Mouse (Mus musculus) layer of hippocampus, postnatal 14 days (tissue): Measurements from ENCODE around the gene Mgat5b. TPM values are rescaled to one million over a fixed set of nuclear protein-coding genes. Genes with fewer than 3 reads are reported as not detected.

Source experiments
- DNase-seq, 2 experiments: peaks; one replicate each; pipeline ENCODE4 v3.0.0; 2021 to 2022; ENCODE audit warnings: low spot score in 2 of 2, mixed read lengths in 1 of 2
- total RNA-seq, 2 experiments: library from RNA; stranded (reverse); gene quantifications; 2 replicates each; pipeline ENCODE4 v1.2.3; 2021

The Mgat5b gene
- total RNA-seq, 2 experiments from 2014 or later = 44.1 to 44.5 TPM

DNA sequence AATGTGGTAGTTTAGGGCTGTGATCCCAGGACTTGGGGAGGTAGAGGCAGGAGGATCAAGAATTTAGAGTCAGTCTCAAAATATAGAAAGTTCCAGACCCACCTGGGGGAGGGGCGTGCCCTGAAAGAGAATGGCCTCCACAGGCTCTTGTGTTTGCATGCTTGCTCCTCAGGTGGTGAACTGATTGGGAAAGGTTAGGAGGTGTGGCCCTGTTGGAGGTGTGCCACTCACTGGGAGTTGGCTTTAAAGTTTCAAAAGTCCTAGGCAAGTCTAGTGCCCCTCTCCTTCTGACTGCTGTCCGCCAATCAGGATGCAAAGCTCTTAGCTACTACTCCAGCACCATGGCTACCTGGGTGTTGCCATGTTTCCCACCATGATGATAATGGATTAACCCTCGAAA lies 3.4 kb upstream of the Mgat5b start:
- no peak for DNase-seq

DNA sequence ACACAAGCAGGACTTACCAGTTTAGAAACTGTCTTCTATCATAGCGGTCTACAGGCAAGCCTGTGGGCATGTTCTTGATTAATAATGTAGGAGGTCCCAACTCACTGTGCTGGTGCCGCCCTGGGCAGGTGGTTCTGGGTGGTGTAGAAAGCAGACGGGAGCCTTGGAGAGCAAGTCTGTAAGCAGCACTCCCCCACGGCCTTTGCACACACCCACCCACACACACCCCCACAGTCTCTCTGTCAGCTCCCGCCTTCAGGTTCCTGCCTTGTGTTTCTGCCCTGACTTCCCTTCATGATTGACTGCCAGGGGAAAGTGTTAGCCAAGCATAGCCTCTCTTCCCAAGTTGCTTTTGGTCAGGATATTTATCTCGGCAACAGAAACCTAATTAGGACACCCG lies 1.3 kb upstream of the Mgat5b start:
- no peak for DNase-seq

DNA sequence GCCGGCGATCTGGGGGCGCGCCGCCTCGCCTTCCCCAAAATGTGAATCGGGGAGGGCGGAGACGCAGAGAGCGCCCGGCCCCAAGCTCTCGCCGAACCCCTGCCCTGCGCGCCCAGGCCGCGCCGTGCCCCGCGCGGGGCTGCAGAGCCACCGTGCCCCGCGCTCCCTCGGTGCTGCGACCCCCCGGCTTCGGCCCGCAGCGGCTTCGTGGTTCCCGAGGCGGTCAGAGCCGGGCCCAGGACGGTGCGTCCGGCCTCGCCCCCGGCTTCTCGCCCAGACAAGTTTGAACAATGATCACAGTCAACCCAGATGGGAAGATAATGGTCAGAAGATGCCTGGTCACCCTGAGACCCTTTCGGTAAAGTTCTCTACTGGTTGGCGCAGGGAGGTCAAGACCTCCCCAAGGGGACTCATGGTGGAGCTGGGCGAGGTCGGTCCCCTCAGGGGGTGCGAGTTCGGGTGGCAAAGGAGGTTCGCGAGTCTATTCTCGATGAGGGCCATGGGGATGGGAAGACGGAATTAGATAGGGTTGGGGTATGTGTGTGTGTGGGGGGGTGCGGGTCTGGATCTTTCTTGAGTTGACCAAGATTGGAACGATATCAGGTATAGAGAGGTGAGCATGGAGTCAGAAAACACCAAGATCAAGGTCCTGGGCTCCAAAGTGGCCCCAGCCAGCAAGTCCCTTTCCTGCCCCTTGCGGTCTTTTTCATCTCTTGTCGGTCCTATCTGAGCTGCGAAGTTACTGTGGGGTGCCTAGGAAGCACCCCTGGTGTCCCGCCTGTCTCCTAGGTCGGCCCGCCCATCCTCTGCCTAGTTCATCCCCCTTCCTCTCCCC lies 740 bp downstream of the Mgat5b start:
- no peak for DNase-seq

DNA sequence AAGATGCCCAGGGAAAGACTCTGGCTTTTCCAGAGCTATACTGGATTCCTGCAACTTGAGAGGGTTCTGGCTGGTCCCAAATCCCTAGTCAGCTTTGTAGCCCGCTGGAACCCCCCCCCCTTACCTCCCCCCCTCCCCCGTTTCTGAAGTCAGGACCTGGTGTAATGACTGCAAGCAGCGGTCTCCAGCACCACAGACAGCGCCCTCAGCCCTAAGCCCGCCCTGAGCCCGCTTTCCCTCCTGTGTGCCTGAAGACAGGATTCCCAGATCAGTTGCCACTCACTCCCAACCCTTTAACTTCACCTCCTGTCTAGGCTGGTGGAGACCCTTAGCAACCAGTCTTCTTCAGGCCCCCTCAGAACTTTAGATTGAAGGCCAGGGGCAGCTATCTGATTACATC lies 2.1 kb downstream of the Mgat5b start:
- no peak for DNase-seq

DNA sequence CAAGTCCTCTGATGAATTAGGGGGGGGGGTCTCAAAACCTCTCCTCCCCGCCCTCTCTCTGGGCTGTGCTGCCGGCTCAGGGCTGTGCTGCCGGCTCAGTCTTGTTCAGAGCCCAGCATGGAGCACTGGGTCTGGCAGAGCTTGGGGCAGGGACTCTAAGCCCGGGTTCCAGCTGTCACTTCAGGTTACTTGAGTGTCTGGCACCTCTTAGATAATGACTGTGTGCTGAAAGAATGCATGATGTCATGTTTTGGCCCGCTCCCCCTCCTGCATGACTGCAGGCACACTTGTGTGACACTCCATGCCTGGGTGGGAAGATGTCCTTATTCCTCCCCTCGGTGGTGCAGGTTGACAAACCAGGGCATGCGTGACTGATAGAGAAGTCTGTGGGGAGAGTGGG lies 3.4 kb downstream of the Mgat5b start:
- DNase-seq = no peak

DNA sequence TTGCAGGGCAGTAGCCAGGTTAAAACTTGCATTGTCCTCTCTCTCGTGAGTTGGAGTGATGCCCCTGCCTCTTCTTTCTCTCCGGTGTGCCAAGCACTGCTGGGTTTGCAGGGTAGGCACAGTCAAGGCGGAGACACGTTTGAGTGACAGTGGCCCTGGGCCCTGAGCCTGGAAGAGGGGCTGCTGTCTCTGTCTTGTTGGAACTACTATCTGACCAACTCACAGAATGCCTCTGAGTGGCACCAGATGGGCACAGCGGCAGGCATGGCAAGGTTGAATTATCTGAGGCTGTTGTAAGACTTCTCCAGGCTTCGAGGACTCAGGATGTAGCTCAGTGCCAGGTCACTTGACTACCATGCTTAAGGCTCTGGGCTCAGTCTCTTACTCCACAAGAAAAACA lies 9.4 kb downstream of the Mgat5b start:
- no peak for DNase-seq

DNA sequence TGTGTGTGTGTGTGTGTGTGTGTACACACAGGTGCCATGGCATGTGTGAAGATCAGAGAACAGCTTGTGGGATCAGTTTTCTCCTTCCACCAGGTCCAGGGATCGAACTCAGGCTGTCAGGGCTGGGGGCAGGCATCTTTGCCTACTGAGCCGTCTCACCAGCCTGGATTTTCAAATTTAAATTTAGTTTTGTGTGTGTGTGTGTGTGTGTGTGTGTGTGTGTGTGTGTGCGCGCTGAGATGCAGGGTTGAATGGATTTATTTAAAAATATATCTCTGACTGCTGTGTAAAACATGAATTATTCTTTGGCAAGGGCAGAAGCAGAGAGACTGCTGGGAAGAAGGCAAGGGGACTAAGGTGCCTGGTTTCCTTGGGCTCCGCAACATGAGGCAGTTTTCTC lies 16.2 kb downstream of the Mgat5b start:
- DNase-seq = no peak

DNA sequence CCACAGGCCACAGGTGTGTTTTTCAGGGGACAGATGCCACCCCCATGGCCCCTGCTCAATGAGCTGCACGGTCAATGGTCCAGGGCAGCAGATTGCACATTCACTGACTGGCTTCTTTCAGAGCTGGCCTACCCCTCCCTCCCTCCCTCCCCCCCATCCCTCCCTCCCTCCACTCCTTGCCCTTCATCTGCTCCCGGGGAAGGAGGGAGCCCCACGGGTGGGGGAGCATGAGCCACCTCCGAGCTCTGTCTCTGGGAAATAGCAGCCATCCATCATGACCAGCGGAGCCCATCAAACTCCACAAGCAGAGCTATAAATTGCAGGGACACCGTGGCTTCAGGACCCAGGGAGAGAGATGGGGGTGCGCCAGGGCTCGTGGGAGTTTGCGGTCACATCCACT lies 16.7 kb downstream of the Mgat5b start:
- no peak for DNase-seq

DNA sequence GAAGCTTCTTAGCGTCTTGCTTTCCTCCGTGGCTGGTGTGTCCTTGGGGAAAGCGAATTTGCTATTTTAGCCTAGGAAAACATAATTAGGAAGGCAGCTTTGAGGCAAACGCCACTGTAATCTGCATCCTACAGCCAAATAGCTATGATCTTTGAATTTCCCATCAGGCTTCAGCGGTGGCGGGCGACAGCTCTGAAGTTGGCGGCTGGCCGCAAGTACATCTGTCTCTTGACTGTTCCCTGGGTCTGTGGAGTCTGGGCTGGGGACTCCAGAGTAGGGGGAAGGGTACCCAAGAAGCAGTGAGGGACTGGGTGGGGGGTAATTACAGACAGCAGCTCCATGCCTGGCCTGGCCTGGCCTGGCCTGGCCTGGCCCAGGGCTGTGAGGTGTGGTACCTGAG lies 17.3 kb downstream of the Mgat5b start:
- no peak for DNase-seq

DNA sequence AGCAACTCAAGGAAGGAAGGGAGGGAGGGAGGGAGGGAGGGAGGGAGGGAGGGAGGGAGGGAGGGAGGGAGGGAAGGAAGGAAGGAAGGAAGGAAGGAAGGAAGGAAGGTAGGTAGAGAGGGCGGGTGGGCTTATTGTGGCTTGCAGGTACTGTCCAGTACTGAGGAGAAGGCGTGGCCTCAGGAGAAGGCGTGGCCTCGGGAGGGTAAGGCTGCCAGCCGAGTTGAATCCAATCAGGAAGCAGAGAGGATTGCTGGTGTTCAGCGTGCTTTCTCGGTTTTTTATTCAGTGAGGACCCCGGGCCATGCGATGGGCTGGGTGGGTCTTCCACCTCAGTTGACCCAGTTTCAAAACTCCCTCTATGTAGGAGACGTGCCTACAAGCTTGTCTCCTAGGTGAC lies 18.5 kb downstream of the Mgat5b start:
- DNase-seq = no peak

DNA sequence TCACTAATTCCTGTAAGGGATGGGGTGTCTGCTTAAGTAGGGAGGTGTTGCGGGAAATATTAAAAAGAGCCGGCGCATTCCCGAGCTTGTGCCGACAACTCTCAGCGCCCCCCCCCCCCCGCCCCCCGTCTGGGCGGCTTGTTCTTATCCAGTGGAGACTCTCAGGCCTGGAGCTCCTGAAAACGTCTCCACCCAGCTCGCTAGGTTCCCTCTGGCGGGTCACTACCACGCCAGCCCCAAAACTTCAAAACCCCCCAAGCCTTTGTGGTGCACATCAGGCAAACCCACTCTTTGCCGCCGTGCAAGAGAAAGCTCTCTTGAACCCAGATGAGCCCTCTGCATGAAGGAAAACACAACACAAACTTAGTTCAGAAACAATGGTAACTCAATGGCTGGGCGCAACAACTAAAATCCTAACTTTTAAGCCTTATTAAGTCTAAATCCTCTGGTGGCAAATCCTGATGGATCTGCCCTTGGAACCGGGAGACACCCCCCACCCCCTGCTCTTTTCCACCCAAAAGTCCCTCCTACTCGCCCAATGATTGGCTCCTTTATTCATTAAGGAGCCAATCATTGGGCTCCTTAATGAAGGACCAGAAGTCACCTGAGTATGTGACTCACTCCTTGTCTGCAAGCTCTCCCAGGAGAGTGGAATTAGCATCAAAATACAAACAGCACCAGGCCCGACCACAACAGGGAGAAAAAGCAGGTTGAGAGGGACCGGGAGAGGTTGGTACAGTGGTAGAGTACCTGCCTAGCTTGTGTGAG lies 21.6 kb downstream of the Mgat5b start:
- DNase-seq = no peak

DNA sequence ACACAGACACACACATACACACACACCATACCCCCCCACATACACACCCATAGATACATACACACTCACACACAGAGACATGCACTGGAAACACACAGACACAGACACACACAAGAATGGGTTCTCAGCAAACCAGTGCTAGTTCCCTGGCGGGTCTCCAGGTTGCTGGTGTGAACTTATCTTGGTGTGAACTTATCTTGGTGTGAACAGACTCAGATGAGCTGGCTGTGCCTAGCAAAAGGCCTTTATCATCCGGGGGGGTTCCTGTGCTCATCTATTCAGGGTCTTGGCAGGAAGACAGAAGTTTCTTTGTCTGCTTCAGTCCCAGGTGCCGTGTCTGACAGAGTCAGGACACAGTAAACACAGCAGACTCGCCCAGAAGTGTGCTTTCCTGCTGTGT lies 25.7 kb downstream of the Mgat5b start:
- DNase-seq = no peak

DNA sequence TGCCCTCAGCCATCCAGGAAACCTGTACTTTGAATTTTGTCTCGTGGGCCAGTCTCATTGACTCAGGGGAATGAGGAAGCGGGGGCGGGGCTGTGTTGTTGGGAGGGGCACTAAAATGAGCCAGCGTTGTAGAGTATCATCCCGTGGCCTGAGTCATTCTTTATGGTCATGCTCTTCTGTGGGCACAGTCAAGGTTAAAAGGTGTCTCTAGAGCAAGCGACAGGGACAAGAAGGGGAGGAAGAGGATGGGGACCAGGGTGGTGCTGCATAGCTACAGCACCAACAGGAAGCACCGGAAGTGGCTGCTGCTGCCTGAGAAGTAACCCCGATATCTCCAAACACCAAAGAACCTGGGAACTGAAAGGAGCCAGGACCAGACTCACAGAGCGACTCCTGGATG lies 31.2 kb downstream of the Mgat5b start:
- no peak for DNase-seq

DNA sequence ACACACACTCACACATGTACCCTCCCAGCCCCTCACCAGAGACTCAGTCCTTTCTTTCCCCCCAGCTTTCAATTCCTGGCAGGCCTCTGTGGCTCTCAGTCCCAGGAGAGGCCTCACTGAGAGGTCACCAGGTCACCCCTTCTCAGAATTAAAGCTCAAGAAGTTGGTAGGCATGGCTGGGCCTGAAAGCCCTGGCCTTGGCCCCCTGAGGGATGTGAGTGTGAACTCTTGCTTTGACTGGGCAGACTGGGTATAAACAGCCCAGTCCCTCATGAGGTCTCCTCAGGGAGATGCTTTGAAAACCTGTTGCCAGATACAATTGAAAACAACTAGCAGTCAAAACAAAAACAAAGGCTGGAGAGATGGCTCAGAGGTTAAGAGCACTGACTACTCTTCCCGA lies 32.8 kb downstream of the Mgat5b start:
- DNase-seq = no peak

DNA sequence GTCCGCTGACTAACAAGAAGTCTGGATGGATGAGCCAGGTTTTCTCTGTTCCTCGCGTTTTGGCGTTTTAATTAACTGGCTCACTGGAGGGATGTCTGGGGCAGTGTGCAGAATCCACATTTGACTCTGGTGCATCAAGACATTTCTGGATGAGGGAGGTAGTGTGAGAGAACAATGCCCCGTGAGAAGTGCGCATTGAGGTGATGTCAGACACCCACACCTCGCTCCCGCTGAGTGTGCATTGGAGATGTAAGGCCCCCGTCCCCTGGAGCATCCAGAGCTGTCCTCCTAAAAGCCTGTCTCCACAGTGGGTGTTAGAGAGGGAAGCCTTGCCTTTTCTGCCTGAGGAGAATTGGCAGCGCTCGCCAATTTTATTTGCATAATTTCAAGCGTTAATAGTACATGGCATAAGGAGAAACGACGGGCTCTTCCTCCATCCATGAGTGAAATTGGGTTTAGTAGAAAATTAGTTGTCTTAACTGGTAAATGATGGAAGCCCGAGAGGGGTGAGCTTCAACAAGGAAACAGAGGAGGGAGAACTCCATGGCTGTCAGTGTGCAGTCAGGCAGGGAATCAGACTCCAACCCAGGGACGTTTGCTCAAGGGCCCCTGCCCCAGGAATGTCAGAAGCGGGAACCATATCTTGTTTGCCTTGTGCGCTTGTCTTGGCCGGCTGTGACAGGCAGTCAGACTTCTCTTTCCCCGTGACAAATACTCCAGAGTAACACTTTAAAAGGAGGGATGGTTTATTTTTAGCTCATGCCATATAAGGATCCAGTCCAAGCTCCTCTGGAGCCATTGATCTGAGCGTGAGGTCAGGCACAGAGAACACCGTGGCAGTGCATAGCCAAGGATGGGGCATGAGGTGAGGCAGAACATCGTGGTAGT lies 35.8 kb downstream of the Mgat5b start:
- DNase-seq = peak; percentile 40 to 55

DNA sequence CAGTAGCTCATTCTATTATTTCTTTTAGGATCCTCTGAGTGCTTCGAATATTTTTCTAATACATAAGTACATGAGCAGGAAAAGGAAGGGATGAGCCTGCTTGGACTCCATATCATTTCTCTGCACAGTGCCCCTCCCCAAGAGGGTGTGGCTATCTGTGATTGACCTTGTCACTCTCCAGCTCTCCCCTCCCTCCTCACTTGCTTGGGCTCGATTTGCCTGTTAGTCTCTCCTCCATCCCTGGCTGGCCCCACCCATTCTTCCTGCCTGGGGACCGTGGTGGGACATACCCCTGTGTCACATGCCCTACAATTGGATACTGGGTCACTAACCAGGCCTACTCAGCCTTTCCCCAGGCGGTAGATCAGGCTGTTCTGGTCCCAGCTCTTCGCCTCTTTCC lies 39.9 kb downstream of the Mgat5b start:
- no peak for DNase-seq

DNA sequence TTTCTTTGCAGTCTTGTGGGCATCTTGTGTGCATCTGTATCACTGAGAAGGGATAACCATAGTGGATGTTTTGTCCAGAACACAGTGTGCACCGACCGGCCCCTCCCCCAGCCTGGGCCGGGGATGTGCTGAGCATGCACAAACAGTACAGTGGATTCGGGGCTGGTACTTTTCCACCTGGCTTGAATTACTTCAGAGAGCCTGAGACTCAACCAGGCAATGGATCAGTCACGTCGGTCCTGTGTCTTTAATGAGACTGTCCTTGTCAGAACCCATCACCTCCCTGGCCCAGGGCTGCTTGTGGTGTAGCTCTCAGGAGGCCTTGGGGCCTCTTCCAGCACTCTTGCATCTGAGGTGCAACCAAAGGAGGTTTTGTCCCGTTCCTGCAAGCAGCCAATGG lies 46.4 kb downstream of the Mgat5b start:
- DNase-seq = no peak

DNA sequence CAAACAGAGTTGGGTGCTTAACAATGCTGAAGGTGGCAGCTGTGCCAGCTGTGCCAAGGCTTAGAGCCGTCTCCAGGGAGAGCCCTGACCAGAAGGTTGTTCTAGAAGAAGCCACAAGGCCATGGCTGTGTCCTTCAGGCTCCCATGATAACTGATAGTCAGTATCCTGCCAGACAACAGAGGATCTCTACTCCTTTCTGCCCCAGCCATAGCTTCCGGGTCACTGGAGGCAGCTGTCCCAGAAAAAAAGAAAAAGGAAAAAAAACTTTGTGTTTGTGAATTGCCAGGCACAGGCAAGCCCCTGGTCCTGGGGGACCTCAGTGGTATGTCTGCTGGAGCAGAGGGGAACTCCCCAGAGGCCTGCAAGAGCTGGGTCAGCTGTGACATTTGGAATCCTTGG lies 47.3 kb downstream of the Mgat5b start:
- DNase-seq = no peak

DNA sequence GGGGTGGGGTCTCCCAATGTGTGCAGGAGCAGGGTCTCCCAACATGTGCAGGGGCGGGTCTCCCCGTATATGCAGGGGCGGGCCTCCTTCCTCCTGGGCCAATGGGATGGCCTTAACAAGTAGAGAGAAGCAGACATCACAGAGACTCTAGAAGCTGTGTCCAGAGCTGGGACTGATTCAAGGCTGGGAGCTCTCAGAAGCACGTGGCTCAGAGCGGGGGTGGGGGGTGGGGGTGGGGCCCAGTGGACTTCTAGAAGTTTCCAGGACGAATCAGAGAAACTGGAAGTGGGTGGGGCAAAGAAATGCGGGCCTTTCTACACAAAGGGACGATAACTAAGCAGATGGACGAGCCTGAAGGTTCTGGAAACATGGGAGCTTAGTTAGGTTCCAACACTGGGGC lies 49.9 kb downstream of the Mgat5b start:
- DNase-seq = no peak

DNA sequence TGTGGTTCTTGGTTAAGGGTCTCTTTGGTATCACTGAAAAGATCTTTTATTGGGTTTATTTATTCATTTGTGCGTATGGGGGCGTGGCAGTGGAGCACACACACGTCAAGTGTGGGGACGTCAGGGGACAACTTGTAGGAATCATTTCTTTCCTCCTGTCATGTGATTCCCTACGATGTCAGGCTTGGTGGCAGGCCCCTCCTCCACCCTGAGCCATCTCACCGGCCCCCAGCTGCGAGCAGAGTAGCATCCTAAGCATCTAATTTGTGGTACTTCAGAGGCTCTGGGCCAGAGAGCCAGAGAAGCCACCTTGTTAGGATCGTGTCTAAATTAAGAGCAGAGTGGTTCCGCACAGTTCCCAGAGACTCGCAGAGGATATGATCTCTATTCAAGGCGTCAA lies 50.8 kb downstream of the Mgat5b start:
- DNase-seq = no peak

DNA sequence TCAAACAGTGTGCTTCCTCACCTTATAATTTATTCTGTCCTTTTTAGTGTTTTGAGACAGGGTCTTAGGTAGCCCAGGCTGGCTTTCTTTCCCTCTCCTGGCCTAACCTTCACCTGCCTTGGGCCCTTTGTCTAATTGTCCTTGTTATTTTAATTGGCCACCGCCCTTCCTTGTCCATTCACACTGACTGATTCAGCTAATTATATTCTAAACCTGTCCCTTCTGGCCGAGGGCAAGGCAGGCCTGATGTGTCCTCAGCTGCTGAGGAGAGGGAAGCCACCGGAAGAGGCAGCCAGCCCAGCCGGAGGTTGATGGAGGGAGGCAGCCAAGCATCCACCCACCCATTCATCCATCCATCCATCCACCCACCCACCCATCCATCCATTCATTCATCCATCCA lies 52.2 kb downstream of the Mgat5b start:
- no peak for DNase-seq

DNA sequence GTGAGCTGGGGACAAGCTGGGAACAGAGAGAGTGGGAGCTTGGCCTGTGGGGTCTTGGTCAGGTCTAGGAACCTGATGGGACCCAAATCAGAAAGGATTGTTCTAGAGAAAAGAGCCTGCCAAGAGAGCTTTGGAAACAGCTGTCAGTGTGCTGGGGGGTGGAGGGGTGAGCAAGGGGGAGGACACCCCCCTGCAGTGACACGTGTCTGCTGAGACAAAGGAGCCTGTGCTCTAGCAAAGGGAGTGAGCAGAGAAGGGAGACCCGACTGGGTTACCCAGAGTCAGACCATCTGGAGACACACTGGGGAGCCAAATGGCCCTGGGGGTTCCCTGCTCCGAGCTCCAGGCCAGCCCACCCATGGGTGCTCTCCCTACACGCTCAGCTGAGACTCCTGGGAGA lies 54.2 kb downstream of the Mgat5b start:
- DNase-seq = no peak
